Mouse (Mus musculus) stomach, embryonic 14.5 days (tissue): Measurements from ENCODE around the gene Cdiptos. TPM values are rescaled to one million over a fixed set of nuclear protein-coding genes. Genes with fewer than 3 reads are reported as not detected.

Source experiments
- ATAC-seq: fragments of 200-750 bp; cut with Nextera tagmentation; 2 replicates; pipeline ENCODE4 v1.8.0; 2017; ENCODE audit warnings: low read depth, moderate TSS enrichment; ENCODE audit not compliant: insufficient number of reproducible peaks, insufficient read depth, low FRiP score
- H3K27ac ChIP-seq: fragments of 300-500 bp; sonication (generic); 2 replicates; pipeline ENCODE4 v1.5.1; 2014; ENCODE audit warnings: mild to moderate bottlenecking, low read length, moderate library complexity, mixed read lengths
- H3K27me3 ChIP-seq: fragments of 300-500 bp; sonication (generic); 2 replicates; pipeline ENCODE4 v1.6.1; 2014; ENCODE audit warnings: low read length, control low read depth, mixed read lengths; ENCODE audit not compliant: control insufficient read depth, insufficient read depth
- H3K36me3 ChIP-seq: fragments of 300-500 bp; sonication (generic); 2 replicates; pipeline ENCODE4 v1.6.1; 2014; ENCODE audit warnings: mild to moderate bottlenecking, control low read depth, low read length, moderate library complexity, mixed read lengths; ENCODE audit not compliant: control insufficient read depth, insufficient read depth
- H3K4me1 ChIP-seq: fragments of 300-500 bp; sonication (generic); 2 replicates; pipeline ENCODE4 v1.6.1; 2014; ENCODE audit warnings: low read length, control low read depth, mixed read lengths; ENCODE audit not compliant: control insufficient read depth, insufficient read depth
- H3K4me2 ChIP-seq: fragments of 300-500 bp; sonication (generic); replicated peaks from 2 replicates; pipeline ENCODE4 v1.6.1; 2014; ENCODE audit warnings: low read depth, low read length, control low read depth
- H3K4me3 ChIP-seq: fragments of 300-500 bp; sonication (generic); 2 replicates; pipeline ENCODE4 v1.5.1; 2014; ENCODE audit warnings: low read depth, low read length, control low read depth
- H3K9ac ChIP-seq: fragments of 300-500 bp; sonication (generic); replicated peaks from 2 replicates; pipeline ENCODE4 v1.6.1; 2014; ENCODE audit warnings: low read depth, mild to moderate bottlenecking, control low read depth, low read length, moderate library complexity, mixed read lengths
- H3K9me3 ChIP-seq: fragments of 300-500 bp; sonication (generic); 2 replicates; pipeline ENCODE4 v1.6.1; 2016; ENCODE audit warnings: low read depth, low read length, control low read depth; ENCODE audit not compliant: control insufficient read depth
- WGBS: fragments of 180-500 bp; shearing (Covaris S2); extraction: QIAGEN DNeasy Blood & Tissue Kit; methylation state at CpG from one replicate; pipeline ENCODE4 v1.1.7; 2014; 5-methylcytosine and 5-hydroxymethylcytosine counted together
- polyA plus RNA-seq: library from polyadenylated mRNA; unstranded; fragments of >200 nt; fragmentation: Nextera tagmentation; extraction: Ambion mirVana; gene quantifications from 2 replicates; pipeline ENCODE4 v1.2.1, GENCODE M21; 2014

Gene Cdiptos
- polyA plus RNA-seq, 1 experiment from 2014 or later: 1.6 TPM

- Histone ChIP-seq H3K27ac (peak overlapping the region; percentile 97), H3K9ac (peak overlapping the region; percentile 68), H3K4me1 (peaks cover 49% of the 10 kb centered on the region), H3K4me3 (peak overlapping the region; percentile 62), H3K36me3 (peaks cover 13% of the 10 kb centered on the region), H3K9me3 (no peaks in the 10 kb centered on the region), H3K27me3 (no peaks in the 10 kb centered on the region), H3K4me2 (peak overlapping the region; percentile 79)
- under 1% methylated on average over 22 of the region's 22 CpGs for WGBS
- peak; percentile 30 for ATAC-seq
Observed at GRCm38 (mm10) chr7:127016486-127016938, 40.6 kb upstream of the Cdiptos start.

GRCm38 (mm10) chr7:127016481-127016485 is 40.4 kb upstream of the Cdiptos start, which contains the start of gene Pagr1b:
TSS of gene Pagr1b (minus strand) at chr7:127016484.
- H3K4me2 ChIP-seq: peak within 1 kb of the TSS; percentile 79
- peaks cover 12% of the 10 kb centered on the region for H3K36me3 ChIP-seq
- H3K4me1 ChIP-seq: peaks cover 47% of the 10 kb centered on the region
- ATAC-seq: no peak
- H3K9ac ChIP-seq: peak within 1 kb of the TSS; percentile 68
- H3K27me3 ChIP-seq: no peaks in the 10 kb centered on the region
- peak within 1 kb of the TSS; percentile 97 for H3K27ac ChIP-seq
- H3K9me3 ChIP-seq: no peaks in the 10 kb centered on the region
- H3K4me3 ChIP-seq: peak within 1 kb of the TSS; percentile 62

DNA sequence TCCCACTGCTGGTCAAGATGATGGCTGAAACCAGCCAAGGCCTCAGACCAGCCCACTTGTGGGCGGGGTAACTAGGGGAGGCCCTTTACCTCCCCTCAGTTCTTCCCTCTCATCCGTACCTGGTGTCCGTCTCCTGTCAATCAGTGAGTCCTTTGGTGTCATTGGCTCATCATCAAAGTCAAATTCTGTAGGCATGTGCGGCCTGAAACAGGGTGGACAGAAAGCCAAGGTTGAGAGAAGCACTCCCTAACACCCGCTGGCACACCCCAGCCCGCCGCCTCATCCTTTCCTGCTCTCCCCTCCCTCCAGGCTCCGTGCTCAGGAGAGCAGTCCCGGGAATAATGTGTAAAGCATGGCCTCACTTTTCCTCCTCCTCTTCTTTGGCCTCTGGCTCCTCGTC is 40.2 kb upstream of the Cdiptos start:
- H3K27ac ChIP-seq: peak overlapping the region; percentile 97
- H3K27me3 ChIP-seq: no peaks in the 10 kb centered on the region
- peak overlapping the region; percentile 79 for H3K4me2 ChIP-seq
- WGBS: 2% methylated on average over 10 of the region's 10 CpGs
- H3K4me1 ChIP-seq: peaks cover 45% of the 10 kb centered on the region
- H3K9me3 ChIP-seq: no peaks in the 10 kb centered on the region
- peaks cover 12% of the 10 kb centered on the region for H3K36me3 ChIP-seq
- peak overlapping the region; percentile 62 for H3K4me3 ChIP-seq
- H3K9ac ChIP-seq: peak overlapping the region; percentile 68
- no peak; the same call in 1 of the 2 replicates for ATAC-seq

- no peak overlapping the region for H3K4me3 ChIP-seq
- peaks cover 12% of the 10 kb centered on the region for H3K36me3 ChIP-seq
- peaks cover 42% of the 10 kb centered on the region for H3K4me1 ChIP-seq
- no peaks in the 10 kb centered on the region for H3K27me3 ChIP-seq
- H3K27ac ChIP-seq: no peak overlapping the region
- no peaks in the 10 kb centered on the region for H3K9me3 ChIP-seq
- ATAC-seq: no peak
- 91% methylated on average over 12 of the region's 12 CpGs for WGBS
- peak overlapping the region; percentile 15; the same call in 1 of the 2 replicates for H3K9ac ChIP-seq
- peak overlapping the region; percentile 43; the same call in 1 of the 2 replicates for H3K4me2 ChIP-seq
Observed at GRCm38 (mm10) chr7:127014993-127015392, 39.1 kb upstream of the Cdiptos start.

GRCm38 (mm10) chr7:127014320-127014719 is 38.4 kb upstream of the Cdiptos start, which contains the start of gene Mvp:
TSS of gene Mvp (minus strand) at chr7:127014621.
- H3K9me3 ChIP-seq: no peaks in the 10 kb centered on the region
- peak within 1 kb of the TSS; percentile 79 for H3K4me2 ChIP-seq
- no peak for ATAC-seq
- H3K27ac ChIP-seq: peak within 1 kb of the TSS; percentile 97; the same call in 1 of the 2 replicates
- H3K36me3 ChIP-seq: peaks cover 12% of the 10 kb centered on the region
- WGBS: 26% methylated on average over 11 of the region's 11 CpGs
- H3K4me1 ChIP-seq: peaks cover 38% of the 10 kb centered on the region
- H3K4me3 ChIP-seq: peak within 1 kb of the TSS; percentile 62
- no peaks in the 10 kb centered on the region for H3K27me3 ChIP-seq
- H3K9ac ChIP-seq: peak within 1 kb of the TSS; percentile 68

DNA sequence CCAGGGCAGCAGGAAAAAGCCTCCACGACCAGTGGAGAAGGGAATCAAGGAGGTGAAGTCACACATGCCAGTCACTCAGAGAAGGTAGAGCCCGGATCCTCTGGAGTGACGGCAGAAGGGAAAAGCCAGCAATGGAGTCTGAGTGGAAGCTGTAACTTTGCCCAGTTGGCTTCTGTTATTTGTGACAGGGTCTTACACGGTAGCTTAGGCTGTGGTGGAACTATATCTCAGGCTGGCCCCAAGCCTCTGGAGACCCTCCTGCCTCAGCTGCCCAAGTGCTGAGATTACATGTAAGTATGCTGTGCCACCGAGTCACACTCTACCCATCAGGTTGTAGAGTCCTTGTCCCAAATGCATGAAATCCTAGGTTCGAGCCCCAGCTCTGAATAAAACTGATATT is 37.5 kb upstream of the Cdiptos start:
- no peak for ATAC-seq
- Histone ChIP-seq H3K9me3 (no peaks in the 10 kb centered on the region), H3K4me1 (peaks cover 39% of the 10 kb centered on the region), H3K27ac (no peak overlapping the region), H3K4me3 (no peak overlapping the region), H3K27me3 (no peaks in the 10 kb centered on the region), H3K36me3 (peaks cover 12% of the 10 kb centered on the region), H3K4me2 (no peak overlapping the region), H3K9ac (no peak overlapping the region)
- 92% methylated on average over 6 of the region's 6 CpGs for WGBS

DNA sequence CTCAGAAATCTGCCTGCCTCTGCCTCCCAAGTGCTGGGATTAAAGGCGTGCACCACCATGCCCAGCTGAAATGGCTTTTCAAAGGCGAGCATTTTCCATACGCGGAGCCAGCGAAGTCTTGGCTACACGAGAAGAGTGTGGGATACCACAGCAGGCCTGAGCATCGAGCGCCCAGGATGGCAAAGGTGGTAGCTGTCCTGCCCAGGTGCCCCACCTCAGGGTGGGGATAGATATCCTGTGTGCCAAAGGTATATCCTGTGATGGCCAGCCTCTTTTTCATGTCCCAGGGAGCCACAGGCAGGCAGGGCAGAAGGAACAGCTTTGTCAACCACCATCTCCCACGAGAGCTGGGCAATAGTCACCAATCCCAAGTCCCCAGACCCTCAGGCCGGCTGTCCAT is 36.9 kb upstream of the Cdiptos start:
- no peaks in the 10 kb centered on the region for H3K9me3 ChIP-seq
- no peak for ATAC-seq

DNA sequence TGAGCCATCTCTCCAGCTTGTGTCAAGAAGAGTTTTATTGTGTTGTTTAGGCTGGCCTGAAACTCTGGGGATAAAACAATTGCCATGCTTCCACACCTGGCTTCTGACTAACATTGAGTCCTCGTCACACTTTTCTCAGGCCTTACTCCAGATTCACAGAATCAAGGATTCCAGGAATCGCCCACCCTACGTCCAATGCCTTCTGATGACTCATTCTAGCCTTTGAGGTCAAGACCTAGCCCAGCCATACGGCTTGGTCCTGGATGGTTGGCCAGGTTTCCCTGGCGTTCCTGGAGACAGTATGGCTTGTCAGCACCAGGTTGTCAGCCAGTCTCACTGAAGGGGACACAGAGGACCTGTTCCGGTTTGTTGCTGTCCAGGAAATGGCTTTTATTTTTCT is 36.5 kb upstream of the Cdiptos start:
- Histone ChIP-seq H3K36me3 (peaks cover 12% of the 10 kb centered on the region), H3K4me2 (no peak overlapping the region), H3K27ac (no peak overlapping the region), H3K27me3 (no peaks in the 10 kb centered on the region), H3K4me3 (no peak overlapping the region), H3K9me3 (no peaks in the 10 kb centered on the region), H3K4me1 (peaks cover 37% of the 10 kb centered on the region), H3K9ac (no peak overlapping the region)
- no peak for ATAC-seq
- WGBS: 86% methylated on average over 6 of the region's 6 CpGs

More for the DNA sequence above, 36.9 kb upstream of the Cdiptos start:
- H3K4me3 ChIP-seq: no peak overlapping the region
- H3K9ac ChIP-seq: no peak overlapping the region
- no peak overlapping the region for H3K4me2 ChIP-seq
- 94% methylated on average over 10 of the region's 10 CpGs for WGBS
- peaks cover 12% of the 10 kb centered on the region for H3K36me3 ChIP-seq
- no peaks in the 10 kb centered on the region for H3K27me3 ChIP-seq
- H3K27ac ChIP-seq: no peak overlapping the region
- peaks cover 38% of the 10 kb centered on the region for H3K4me1 ChIP-seq

GRCm38 (mm10) chr7:127011717-127012116 is 35.8 kb upstream of the Cdiptos start:
- no peak overlapping the region for H3K4me3 ChIP-seq
- peaks cover 37% of the 10 kb centered on the region for H3K4me1 ChIP-seq
- no peaks in the 10 kb centered on the region for H3K27me3 ChIP-seq
- no peak overlapping the region for H3K27ac ChIP-seq
- no peak for ATAC-seq
- no peak overlapping the region for H3K4me2 ChIP-seq
- WGBS: 67% methylated on average over 2 of the region's 2 CpGs
- no peaks in the 10 kb centered on the region for H3K9me3 ChIP-seq
- H3K9ac ChIP-seq: no peak overlapping the region
- H3K36me3 ChIP-seq: peaks cover 12% of the 10 kb centered on the region
